Mouse (Mus musculus) splenic B cell, adult 2 months (primary cell): ENCODE measurements around the gene Dact2.

Source experiments
- DNase-seq: peaks from one replicate; pipeline ENCODE4 v3.0.0-alpha.2; 2011; ENCODE audit warnings: low read depth, low spot score
- H3K27me3 ChIP-seq: 2 replicates; pipeline ENCODE4 v1.6.1; 2012; ENCODE audit warnings: mild to moderate bottlenecking, low read length, moderate library complexity, mixed read lengths; ENCODE audit not compliant: control insufficient read depth, poor library complexity, insufficient read depth, severe bottlenecking
- H3K36me3 ChIP-seq: 2 replicates; pipeline ENCODE4 v1.6.1; 2012; ENCODE audit warnings: mild to moderate bottlenecking, low read length, moderate library complexity, mixed read lengths; ENCODE audit not compliant: control insufficient read depth, poor library complexity, insufficient read depth, severe bottlenecking

The Dact2 gene

DNA sequence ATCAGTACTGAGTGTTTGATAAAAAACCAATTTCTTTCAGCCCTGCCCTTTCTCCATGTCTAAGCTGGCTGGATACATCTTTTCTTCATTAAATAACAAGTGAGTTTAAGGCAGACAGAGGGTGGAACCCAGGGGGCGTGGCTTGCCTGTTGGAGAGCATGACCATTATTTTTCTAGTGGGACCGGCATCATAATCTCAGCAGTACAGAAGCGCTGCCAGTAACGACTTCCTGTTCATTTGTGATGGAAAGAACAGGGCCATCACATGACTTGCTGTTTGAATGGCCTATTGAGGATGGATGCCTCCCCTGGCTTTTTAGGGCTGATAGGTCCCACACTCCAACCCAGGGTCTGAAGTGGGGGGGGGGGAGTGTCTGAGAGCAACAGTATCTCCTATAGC, 4.5 kb downstream of the Dact2 start:
- DNase-seq, result no peak
- Histone ChIP-seq H3K27me3 (no peaks in the 10 kb centered on the region), H3K36me3 (no peaks in the 10 kb centered on the region)

DNA sequence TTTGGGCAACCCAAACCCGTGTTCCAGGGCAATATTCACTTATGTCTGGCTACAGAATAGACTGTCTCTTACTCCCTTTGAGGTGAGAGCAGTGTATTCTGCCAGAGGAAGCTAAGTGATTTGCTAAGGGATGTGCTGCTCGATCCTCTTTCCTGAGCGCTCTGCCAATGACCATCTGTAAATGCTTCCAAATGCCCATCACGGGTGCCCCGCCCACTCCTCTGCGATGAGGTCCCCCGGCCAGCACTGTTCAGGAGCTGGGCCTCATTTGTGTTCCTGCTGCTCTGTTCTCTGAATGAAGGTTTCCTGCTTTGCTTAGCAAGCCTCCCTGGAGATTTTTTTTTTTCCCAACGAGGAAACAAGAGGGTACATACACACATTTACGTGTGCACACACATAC, 11.2 kb downstream of the Dact2 start:
- Histone ChIP-seq H3K36me3 (no peaks in the 10 kb centered on the region), H3K27me3 (no peaks in the 10 kb centered on the region)
- DNase-seq, result no peak

DNA sequence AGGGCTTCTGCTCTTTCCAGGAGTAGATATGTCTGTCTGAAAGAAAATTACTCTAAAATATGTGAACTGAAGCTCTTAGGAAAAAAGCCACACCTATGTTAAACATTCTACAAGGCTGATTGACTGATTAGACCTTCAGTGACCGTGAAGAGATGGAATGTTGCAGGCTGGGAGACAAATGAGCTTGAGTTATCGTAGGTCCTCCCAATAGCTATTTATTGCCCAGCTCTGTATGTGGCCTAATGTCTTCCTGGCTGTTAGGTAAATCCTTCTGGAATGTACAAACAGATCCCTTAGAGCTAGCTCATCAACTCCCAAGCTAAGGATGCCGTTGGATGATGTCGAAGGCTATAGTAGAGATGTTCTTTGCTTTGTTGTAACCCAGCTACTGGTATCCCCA, 11.7 kb downstream of the Dact2 start:
- Histone ChIP-seq H3K27me3 (no peaks in the 10 kb centered on the region), H3K36me3 (no peaks in the 10 kb centered on the region)
- DNase-seq, result no peak

DNA sequence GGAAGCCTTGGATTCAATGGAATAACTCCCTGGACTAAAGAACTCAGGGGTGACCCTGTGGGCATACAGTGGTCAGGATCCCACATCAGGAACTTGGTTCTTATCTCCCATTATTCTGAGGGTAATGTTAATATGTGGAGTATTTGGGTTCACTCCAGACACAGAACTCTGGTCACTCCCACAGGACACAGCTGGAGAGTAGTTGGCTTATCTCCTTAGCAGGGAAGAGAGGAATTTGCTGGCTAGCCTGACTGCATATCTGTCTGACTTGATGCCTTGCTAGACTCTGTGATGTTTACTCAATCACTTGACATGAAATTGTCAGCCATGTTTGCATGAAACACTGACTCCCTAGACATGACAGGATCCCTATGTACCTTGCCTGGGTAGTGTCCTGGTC, 15.6 kb downstream of the Dact2 start:
- no peak for DNase-seq
- no peaks in the 10 kb centered on the region for H3K36me3 ChIP-seq
- no peaks in the 10 kb centered on the region for H3K27me3 ChIP-seq

DNA sequence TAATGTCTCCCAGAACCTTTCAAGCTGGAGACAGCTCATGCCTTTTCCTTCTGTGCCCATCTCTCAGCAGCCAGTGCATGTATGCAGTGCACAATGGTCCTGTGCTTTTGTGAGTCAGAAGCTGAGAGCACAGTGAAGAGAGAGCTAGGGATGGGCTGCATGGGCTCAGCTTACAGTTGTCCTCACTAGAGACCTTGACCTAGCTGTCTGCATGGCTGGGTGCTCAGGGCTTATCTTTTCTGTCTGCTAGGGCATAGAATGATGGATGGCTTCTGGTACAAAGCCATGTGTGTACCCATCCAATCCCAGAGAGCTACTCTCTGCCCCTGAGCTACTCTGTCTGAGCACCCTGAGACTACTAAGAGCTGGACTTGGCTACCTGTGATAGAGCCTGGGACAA, 17.0 kb downstream of the Dact2 start:
- DNase-seq, result no peak
- Histone ChIP-seq H3K36me3 (no peaks in the 10 kb centered on the region), H3K27me3 (no peaks in the 10 kb centered on the region)

DNA sequence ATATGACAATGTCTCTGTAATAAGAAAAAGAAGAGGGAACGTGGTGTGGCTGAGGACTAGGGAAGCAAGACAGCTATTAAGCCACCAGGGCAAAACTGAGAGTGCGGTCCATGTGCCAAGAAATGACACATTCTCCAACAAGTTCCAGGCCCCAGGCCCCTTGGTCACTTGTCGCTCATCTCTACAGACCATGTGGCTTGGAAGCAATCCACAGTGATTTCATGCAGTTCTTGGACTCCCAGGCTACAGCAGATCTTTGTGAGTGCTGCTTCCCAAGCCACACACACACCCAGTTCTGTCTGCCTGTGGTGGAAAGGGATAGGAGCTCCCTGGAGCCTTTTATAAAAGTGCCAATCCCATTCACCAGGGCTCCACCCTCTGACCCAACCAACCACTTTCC, 17.9 kb downstream of the Dact2 start:
- no peaks in the 10 kb centered on the region for H3K27me3 ChIP-seq
- no peak for DNase-seq
- no peaks in the 10 kb centered on the region for H3K36me3 ChIP-seq

DNA sequence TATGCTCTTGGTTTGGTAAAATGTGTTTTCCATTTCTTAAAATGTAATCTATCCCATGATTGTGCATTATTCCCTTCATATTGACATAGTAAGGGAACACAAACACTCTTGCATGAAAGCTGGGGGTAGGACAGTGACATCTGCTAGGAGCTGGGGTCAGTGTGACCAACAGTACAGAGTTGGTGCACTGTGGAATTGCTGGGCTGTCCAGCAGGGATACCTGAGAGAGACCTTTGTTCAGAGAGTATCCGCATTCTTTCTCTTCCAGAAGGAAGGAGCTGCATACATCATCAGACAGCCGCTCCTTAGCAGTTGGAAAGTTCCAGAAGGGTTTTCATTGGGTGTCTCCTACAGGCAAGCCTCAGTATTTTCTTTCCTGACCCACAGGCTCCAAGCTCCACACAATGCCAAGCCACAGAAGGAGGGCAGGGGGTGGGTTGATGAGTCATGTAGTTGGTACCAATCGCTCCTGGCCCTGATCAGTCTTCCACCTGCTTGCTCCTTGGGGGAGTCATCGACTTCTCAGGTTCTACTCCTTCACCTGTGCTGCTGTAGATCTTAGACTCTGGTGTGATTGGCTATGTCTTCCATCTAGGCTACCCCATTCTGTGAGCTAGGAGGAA, 19.8 kb downstream of the Dact2 start:
- no peaks in the 10 kb centered on the region for H3K36me3 ChIP-seq
- no peaks in the 10 kb centered on the region for H3K27me3 ChIP-seq
- DNase-seq, result no peak

DNA sequence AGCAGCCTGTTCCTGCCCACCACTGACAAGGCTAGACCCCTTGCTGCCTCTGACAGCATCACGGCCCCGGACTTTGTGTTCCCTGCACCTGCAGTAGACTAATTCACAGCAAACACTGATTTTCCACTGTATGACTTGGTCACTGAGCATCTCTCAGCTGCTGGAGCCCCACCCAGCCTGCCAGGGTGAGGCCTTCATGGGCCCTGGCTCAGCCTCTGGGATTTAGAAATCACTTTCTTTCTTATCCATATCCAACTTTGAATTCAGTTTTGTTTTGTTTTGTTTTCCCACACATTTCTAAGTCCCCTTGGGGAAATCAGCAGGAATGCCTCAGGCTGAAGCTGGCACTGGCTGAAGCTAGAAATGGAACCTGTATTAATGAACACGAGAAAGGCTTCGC, 20.4 kb downstream of the Dact2 start:
- DNase-seq, result no peak
- Histone ChIP-seq H3K36me3 (no peaks in the 10 kb centered on the region), H3K27me3 (no peaks in the 10 kb centered on the region)

DNA sequence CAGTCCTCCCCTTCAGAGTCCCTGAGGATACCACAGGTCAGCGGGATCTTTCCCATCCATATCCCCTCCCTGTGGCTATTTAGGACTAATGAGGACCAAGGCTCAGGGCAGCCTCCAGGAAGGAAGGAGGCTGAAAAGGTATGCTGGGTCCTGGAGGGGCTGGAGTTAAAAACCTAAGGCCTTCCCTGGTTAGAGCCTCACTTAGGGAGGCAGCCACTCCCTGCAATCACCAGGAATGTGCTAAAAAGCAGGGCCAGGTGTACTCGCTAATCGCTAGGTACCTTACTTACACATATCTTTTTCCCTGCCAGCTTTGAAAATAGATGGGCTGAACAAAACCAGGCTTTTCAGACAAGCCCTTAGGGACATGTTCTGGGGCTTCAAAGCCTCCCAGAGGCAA, 21.2 kb downstream of the Dact2 start:
- H3K27me3 ChIP-seq, result no peaks in the 10 kb centered on the region
- no peaks in the 10 kb centered on the region for H3K36me3 ChIP-seq
- DNase-seq, result no peak

DNA sequence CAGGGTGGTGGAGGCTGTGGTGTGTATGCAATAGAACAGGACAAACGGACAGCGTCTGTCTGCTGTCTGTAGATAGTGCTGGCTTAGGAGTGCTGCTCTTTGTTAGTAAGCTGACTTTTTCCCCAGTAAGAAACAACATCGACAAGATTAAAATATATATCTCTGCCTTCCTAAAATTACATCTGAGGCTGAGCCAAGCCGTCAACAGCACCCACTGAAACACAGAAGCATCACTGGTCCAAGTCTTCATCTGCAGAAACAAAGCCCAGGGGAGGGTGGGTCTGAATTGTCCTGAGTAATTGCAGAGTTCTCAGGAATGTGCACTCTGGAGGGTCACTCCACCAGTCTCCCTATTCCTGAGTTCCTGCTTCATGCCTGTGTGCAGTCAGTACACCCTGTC, 25.2 kb downstream of the Dact2 start:
- Histone ChIP-seq H3K36me3 (no peaks in the 10 kb centered on the region), H3K27me3 (no peaks in the 10 kb centered on the region)
- DNase-seq, result no peak

DNA sequence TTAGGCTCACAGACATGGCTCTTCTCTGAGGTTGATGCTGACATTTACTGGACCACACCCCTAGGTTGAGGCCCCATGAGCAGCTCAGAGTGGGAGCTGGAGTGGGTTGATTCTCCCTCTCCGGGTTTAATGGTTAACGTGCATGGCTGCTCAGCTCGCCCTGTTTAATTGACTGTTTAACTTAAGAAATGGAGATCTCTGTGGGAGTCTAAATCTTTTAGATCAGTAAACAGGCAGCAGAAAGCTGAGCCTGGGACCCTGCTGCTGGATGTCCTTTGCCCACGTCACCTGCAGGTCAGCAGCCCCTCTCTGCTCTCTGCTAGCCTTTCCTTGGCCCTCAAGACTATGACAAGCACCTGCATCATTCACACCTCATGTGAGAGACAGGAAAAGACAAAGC, 25.6 kb downstream of the Dact2 start:
- no peak for DNase-seq
- no peaks in the 10 kb centered on the region for H3K36me3 ChIP-seq
- H3K27me3 ChIP-seq, result no peaks in the 10 kb centered on the region

DNA sequence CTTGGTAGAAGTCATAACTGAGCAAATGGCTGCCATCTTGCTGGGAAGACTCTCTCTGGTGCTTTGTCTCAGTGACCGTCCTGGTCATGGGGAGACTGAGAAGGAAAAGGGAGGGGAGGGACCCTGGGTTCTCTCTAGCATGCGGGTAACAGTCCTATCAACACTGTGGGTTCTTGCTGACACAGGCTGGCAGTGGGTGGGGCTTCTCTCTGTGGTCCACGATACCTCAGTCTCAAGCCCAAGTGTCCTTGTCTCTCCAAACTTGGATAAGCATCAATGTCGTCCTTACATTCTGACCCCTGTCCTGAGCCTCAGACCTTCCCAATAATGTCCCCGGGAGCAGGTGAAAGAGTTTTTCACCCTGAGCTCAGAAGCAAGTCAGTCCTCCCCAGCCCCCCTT, 26.1 kb downstream of the Dact2 start:
- no peak for DNase-seq
- Histone ChIP-seq H3K27me3 (no peaks in the 10 kb centered on the region), H3K36me3 (no peaks in the 10 kb centered on the region)

DNA sequence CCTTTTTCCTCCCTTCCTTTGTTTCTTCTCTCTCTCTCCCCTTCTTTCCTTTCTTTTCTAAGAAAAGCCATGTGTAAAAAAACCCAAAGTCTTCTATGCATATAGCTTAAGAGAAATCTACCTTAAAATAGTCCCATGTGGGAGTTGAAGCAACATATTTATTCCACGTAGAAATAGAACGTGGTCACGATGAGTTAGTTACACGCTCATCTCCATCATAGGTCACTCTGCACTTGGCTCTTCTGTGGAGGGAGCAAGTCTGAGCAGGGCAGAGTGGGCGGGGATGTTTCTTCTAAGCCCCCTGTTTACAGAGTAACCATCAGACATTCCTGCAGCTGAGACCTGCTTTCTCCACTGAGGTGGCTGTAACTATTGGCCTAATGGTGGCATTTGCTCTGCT, 27.1 kb downstream of the Dact2 start:
- DNase-seq, result no peak
- H3K36me3 ChIP-seq, result no peaks in the 10 kb centered on the region
- H3K27me3 ChIP-seq, result no peaks in the 10 kb centered on the region

DNA sequence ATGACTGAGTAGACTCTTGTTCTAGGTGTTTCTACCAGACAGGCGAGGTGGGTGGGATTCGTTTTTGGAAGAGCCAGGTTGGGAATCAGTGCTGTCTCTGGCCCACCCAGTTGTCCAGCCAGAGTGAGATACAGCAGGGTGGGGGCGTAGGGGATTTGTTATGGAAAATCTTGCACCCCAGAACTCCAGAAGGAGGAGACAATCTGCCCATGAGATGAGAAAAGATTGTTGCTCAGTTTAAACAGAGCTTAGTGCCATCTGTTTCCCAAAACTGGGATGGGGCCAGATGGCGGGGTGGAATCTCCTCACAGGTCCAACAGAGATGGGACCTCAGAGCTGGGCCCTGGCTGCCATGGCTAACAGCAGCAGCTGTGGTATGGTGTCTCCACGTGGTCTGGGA, 28.4 kb downstream of the Dact2 start:
- DNase-seq, result no peak
- H3K27me3 ChIP-seq, result no peaks in the 10 kb centered on the region
- no peaks in the 10 kb centered on the region for H3K36me3 ChIP-seq

DNA sequence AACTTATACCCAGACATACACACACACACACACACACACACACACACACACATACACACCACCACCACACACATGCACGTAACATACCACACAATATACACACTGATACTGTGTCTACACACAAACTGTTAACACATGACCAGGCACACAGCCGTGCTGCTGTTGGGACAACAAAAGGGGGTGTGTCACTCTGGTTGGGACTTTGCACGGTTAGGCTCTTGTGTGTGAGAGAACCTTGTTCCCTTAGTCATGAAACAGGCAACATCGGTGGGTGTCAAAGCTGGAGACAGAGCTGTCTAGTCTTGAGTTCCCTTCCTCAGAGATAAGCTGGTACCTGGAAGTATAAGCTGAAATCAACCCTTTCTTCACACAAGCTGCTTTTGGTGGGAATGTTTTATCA, 29.1 kb downstream of the Dact2 start:
- Histone ChIP-seq H3K27me3 (no peaks in the 10 kb centered on the region), H3K36me3 (no peaks in the 10 kb centered on the region)
- no peak for DNase-seq

DNA sequence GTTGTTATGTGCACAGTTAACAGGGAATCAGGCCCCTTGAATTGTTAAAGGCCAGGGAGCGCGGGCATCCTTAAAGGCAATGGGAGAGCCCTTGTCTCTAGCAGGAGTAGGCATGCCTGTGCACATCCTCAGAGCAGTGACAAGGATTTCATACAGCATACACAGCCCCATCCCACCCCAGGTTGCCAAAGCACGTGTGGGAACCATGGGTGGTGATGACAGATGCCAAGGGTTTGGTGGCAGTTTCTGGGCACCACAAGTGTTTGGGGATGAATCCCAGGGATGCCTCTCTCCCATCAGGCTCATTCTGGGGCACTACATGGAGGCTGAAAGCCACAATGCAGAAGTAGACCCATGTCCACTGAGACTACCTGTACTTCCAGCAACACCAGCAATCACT, 29.7 kb downstream of the Dact2 start:
- Histone ChIP-seq H3K36me3 (no peaks in the 10 kb centered on the region), H3K27me3 (no peaks in the 10 kb centered on the region)
- no peak for DNase-seq
